Mouse (Mus musculus): ENCODE data around the gene Ankrd65.

GRCm38 (mm10) chr4:155788300-155788699 is 1.9 kb upstream of the Ankrd65 start:
- TF ChIP-seq POLR2A (IDR thresholded peaks at IDR 0.05; ENCODE audit: borderline replicate concordance, extremely low read depth, insufficient read depth, insufficient read length, poor library complexity, severe bottlenecking) = no peak
- no peak for TF ChIP-seq CTCF (IDR thresholded peaks at IDR 0.05; ENCODE audit: borderline replicate concordance, extremely low read depth, insufficient read depth, insufficient read length)
